Mouse (Mus musculus) thymus, postnatal 0 days (tissue): Measurements from ENCODE around the gene Ccr2. TPM values are rescaled to one million over a fixed set of nuclear protein-coding genes. Genes with fewer than 3 reads are reported as not detected.
A peak's percentile ranks its signal among the peaks of the same experiment; 100 is the strongest.
"Not testable (repeated sequence)": the region's sequence is repeated elsewhere in the genome, so short reads cannot be mapped to it uniquely, and the experiment has no call there.

Source experiments
- DNase-seq: peaks from one replicate; pipeline ENCODE4 v3.0.0-alpha.2; 2015; ENCODE audit warnings: low spot score
- polyA plus RNA-seq: library from polyadenylated mRNA; unstranded; fragments of >200 nt; fragmentation: Nextera tagmentation; extraction: Ambion mirVana; gene quantifications from 2 replicates; pipeline ENCODE4 v1.2.1, GENCODE M21; 2015

Gene Ccr2
- polyA plus RNA-seq, result 9.4 and 9.8 TPM in 2 replicates

DNA sequence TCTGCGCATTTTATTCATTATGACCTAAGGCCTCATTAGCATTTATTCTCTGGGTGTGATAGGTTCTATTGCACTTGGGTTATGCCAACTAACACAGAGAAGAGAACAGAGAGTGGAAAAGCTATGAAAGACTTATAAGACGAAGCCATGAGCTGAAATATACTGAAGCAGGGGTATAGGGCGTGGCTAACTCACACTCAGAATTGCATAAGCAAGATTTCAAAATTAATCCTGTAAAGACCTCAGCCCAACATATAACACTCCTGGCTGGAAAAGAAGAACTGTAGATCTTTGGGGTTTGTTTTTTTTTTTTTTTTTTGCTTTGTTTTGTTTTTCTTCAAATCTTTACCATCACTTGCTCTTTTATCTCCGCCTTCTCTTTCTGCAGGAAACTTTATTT is at the start of gene Ccr2:
Ccr2 (plus strand) TSS at position 228 of the 400 bp plus-strand sequence.
- no peak for DNase-seq

GRCm38 (mm10) chr9:124053532-124053931 is 48.2 kb upstream of the Ccr2 start:
- no peak for DNase-seq

DNA sequence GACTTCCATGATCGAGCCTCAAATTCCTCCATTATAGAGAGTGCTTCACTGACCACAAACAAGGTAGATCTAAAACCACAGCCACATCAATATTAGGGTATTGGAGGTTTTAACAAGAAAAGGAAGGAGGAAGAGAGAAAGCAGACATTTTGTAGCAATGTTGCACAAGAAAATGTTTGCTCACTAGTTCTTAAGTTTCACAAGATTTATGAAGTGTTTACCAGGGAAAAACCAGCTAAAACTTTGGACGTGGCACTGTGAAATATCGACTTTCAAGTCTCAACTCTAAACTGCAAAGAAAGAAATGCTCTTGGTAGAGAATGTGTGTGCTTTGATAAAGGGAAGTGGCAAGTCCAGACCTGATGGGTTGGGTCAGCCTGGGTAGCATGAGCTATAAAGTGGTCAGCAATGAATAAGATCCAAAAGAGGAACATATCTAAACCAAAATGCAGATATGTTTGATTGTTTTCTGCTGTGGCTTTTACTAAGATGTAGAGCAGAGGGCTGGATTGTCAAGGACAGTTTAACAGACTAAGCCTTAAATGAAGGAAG is 45.5 kb upstream of the Ccr2 start:
- no peak for DNase-seq

DNA sequence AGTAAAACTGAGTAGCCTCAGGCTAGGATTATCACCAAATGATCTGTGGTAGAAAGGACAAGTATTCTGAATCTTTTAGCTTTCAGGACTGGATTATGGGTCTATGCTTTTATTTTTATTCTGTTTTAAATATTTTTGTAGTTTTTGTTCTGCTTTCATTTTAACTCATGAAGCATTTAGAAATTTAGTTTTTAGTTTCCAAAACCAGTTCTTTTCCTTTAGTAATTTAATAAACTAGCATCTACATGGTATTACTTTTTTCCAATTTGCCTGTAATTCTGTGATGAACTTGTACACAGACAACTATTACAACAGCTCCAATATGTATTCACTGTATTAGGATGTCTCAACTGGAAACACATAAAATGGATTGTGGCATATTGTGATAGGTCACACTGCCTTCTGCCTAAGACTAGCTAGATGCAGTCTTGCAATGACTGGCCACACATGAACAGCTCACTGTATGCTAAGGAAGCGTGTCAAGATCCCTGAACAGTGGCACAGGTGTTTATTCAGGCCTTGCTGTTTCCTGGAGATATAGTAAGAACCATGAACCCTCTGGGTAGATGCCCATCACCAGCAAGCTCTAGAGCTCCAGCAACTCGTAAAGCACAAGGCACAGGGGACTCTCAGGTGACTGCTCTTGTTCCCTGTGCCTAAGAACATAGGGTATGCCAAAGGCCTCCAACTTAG is 41.9 kb upstream of the Ccr2 start:
- no peak for DNase-seq

GRCm38 (mm10) chr9:124061474-124062432 is 40.0 kb upstream of the Ccr2 start:
- not testable (repeated sequence) for DNase-seq

DNA sequence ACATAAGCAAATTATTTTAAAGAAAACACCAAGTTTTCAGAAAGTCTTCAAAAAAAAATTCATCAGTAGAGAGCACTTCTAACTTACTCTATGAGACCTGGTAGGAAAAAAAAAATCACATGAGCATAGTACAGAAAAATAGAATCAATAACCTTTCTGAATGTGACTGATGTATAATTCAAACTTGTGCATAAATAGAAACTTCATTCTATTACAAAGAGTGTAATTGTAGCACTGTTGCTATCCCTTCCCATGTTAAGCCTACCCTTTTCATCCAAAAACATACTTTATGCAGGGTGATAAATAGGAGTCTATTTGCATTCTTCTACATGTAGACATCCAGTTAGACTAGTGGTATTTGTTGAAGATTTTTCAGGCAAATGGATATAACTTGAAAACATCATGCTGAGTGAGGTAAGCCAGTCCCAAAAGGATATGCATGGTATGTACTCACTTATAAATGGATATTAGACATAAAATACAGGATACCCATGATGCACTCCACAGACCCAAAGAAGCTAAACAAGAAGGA is 35.1 kb upstream of the Ccr2 start:
- no peak for DNase-seq

DNA sequence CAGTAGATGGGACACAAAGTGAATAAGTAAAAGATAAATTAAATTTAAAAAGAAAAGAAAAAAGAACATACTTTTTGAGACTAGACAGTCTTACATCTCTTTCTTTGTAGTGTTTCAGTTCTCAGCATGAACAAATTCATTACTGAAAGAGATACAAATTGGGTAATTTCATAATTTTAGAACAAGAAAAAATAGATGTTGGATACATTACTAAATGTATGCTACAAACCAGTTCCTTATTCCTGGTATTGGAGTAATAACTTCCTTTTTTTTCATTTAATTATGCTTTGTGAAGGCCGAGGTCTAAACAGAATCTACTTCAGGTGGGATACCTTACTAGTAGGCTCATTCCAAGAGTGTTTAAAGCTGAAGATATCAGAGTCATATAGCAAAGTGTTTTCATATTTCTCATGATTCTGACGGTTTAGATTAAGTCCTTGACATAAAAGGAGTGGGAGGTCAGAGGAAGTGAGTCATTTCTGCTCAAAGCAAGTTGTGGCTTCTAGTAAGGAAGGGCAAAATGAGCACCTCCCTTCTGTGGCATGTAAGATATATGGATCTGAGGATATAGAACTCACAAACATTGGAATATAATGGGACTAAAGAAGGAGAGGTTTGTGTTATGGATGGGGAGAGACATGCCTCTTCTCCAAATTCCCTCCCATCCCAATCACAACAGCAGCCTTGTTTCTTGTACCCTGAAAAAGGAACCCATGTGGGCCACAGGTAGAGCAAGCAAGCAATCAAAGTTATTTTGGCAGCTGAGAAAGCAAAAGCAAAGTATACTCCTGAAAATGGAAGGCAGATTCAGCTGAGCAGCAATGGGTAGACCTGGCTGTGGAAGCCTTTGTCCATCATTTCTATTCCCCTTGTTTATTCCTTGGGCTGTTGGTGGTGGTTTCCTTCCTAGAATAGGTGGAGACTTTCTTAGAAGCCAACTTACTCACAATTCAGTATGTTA is 33.4 kb upstream of the Ccr2 start:
- DNase-seq, result peak; percentile 44

DNA sequence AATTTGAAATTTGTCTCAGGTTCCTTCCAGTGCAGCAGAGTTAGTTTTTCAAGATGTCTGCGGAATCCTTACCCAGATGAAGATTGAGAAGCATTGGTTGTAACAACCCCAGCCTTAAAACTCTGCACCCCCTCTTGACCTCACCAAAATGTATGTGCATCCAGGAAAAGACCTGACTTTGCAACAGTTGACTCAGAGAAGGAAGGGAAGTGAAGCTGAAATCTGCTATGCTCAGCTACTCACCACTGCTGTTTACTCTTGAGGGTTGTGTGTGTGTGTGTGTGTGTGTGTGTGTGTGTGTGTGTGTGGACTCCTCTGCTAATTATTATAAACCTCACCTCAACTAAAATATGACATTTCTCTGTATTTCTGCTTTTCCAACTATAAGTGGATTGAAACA is 30.2 kb upstream of the Ccr2 start:
- no peak for DNase-seq

DNA sequence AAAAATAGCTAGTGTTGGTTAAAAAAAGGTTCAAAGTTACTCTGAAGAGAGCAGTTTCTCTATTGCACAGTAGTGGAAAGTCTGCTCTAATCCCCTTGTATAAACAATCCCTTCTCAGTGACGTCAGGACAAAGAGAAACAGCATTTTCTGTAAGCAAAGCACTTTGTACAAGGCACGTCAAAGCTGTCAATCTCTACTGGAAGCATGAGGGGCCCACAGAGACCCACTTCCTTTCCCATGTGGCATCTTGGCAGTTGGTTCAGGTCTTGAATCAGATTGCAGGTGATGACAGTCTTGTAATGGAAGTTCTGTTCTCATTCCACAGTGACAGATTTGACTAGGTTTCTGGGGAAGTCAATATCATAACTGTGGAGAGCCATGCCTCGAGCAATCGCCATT is 21.9 kb upstream of the Ccr2 start:
- DNase-seq, result peak; percentile 49

GRCm38 (mm10) chr9:124080471-124080870 is 21.3 kb upstream of the Ccr2 start:
- not testable (repeated sequence) for DNase-seq

GRCm38 (mm10) chr9:124090441-124090840 is 11.3 kb upstream of the Ccr2 start:
- DNase-seq, result no peak

DNA sequence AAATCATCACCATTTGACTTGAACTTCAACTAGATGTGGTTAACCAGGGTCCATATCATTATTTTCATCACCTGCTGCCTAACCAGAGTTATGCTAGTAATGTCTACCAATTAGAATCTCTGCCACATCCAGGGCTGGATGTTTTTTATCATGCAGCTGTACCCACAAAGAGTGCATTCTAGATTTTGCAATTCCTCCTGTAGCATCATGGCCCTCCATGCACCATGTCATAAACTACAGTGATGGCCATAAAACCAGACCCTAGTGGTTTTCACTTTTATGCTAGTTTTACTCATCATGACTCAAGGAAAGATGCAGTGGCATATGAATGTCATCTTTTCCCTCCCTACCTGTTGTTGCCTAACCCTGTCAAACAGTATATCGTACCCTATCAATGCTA is 2.6 kb upstream of the Ccr2 start:
- no peak for DNase-seq

DNA sequence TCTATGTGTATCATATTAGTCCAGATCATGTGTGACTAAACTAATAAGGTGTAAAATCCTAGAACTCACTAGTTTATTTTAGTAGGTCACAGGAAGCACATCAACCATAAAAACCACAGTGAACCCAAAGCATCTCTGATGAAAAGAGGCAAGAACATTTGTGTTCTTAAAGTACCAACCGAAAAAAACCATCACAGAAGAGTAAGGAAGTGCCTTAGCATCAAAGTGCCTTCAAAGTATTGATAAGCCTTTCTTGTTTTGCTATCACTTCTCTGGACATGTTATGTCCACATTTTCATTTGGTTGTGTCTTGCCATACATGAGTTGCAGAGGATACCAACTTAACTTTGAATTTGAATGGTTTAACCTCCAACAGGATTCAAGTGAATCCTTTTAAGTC is 1.4 kb upstream of the Ccr2 start:
- peak; percentile 61 for DNase-seq

- DNase-seq, result peak; percentile 10
Observed at GRCm38 (mm10) chr9:124103199-124103598, 1.4 kb downstream of the Ccr2 start.

GRCm38 (mm10) chr9:124105196-124105595 is 3.4 kb downstream of the Ccr2 start:
- no peak for DNase-seq

- DNase-seq, result no peak
Observed at GRCm38 (mm10) chr9:124107232-124107631, 5.5 kb downstream of the Ccr2 start.

DNA sequence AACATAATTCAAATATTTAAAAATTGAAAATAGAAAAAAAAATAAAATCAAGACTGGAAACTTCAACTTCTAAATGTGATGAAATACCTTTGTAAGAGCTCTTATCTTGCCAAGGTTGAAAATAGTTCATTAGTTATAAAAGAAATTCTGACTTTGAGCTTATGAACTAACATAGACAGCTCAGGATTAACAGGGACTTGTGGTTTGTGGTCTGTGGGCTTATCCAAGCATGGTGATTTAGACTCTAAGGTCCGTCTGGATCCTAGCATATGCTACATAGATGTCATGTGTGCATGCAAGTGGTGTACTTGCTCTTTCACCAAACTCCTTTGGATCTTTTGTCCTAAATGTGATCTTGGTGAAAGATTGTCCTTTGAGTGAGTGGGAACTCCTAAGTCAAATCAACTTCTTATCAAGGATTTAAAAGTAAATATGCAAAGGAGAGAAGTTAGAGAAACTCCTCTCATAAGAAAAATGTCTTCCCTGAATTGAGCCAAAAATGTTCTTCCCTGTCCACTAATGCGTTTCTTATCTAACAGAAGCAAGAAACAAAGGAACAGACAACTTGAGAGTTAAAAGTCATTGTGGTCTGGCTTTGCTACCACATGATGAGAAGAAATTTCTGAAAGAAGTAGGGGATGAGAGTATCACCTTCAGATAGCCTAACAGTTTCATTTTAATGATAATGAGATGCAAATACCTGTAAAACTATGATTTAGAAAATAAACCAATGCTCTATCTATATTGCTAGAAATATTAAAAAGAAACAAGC is 6.8 kb downstream of the Ccr2 start:
- no peak for DNase-seq

DNA sequence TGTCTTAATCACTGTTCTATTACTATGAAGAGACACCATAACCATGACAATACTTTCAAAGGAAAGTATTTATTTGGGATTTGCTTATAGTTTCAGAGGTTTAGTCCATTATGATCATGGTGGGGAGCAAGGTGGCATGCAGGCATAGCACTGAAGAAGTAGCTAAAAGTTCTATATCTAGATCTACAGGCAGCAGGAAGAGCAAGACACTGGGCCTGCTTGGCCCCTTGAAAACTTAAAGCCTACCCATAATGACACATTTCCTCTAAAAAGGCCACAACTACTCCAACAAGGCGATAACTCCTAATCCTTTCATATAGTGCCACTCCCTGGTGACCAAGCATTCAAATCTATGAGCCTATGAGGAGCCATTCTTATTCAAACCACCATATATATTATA is 10.2 kb downstream of the Ccr2 start:
- no peak for DNase-seq

DNA sequence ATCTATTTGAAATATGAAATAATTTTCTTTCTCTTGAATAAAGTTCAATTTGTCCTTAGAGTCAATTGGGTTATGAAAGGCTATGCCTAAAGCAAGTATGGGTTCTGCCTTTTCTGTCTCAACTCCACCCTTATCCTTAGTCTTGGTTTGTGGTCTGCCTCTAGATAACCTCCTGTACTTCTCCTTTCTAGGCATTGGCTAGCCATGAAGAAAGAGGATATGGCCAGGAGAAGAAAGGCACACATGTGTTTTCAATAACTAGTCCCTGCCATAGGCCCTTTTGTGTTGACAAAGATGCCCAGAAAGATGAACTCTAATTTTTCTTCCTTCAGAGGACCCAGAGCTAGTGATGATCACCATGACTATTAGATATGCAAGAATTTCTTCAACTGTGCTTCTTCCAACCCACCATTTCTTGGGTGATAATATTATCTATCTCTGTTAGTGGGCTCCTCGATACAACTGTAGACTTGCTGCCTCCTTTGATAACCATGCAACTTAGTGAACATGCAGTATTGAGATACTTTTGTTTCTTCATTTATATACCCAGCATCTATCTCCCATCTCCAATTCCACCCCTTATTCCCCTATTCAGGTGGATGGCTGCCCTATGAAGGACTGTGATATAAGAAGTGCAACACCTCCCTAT is 11.0 kb downstream of the Ccr2 start:
- DNase-seq, result no peak
